Mouse (Mus musculus) thymus, postnatal 25 days (tissue): ENCODE data around the gene Gm20388.

Source experiments
- DNase-seq: peaks from one replicate; pipeline ENCODE4 v3.0.0; 2022

Gm20388 gene

DNA sequence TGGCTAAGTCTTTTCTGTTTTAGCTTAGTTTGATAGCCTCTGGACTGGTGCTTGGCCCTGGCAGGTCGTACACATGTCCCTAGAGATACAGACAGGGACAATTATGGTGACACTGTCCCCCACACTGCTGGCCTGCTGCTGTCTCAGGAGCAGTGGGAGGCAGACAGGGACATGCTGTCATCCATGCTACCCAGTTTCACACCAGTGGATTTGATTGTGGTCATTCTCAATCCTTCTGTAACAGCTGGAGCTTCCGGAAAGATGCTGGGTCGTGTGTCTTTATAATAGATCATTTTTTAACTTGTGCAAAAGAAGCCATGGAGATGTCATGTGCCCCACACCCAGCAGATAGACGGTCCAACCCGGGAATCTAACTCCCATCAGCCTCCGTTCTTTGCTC is 2334.5 kb downstream of the Gm20388 start:
- no peak for DNase-seq

DNA sequence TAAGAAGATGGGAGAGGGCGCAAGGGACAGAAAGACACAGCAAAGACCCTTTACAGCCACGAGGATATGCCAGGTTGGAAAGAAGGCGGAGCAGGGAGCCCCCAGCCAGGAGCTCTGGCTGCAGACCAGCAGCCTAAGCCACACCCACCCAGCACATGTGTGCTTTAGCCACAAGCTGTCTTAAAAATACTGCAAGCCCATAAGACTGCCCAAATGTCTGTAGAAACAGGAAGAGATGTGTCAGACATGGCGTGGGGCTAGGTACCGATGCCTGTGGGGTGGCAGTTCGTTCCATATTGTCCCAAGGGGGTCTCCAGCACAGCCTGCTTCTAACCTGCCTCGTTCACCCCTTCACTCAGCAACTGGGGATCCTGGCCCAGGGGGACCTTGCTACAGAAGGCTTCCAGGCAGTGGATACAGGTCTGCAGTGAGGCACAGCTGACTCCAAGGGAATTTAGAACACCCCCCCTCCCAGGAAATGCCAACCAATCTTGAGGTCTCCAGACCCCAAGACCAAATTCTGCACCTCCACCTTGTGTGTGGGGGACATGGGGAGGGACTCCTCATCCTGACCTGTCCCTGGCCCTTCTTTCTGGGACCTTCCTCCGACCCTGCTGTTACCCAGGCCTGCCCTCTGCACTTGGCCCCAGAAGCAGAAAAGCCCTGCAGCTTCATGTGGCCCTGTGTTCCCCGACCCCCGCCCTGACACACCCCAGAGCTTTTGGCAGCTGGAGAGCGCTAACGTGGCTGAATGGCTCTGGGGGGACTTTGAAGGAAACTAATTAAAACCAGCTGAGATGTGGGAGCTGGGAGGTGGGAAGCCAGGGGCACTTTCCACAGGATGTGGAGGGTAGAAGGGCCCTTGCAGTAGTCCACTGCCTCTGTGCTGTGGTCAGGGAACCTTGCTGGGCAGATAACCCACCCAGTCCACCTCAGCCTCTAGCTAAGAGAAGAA is 2335.9 kb downstream of the Gm20388 start:
- DNase-seq: no peak

GRCm38 (mm10) chr8:122251739-122252138 is 2341.1 kb downstream of the Gm20388 start:
- DNase-seq: no peak

- DNase-seq: no peak
These were observed 2341.7 kb downstream of the Gm20388 start for GRCm38 (mm10) chr8:122252366-122252765.

DNA sequence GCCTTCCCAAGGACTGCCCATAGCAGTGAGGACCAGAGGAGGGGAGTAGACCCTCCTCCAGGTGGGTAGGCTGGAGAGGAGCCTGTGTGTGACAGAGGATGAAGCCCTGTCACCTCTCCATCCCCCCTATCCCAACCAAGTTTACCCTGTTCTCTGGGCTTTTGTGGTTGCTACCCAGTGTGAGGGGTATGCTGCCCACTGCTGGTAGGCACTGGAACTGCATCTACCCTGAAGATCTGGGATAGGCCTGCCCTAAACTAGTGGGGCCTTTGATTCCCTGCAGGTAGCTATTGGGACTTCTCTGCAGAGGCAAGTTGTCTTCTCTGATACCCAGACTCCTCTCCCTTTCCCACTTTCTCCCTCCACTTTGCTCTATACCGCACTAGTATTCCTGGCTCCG is 2348.7 kb downstream of the Gm20388 start:
- DNase-seq: peak; percentile 72

DNA sequence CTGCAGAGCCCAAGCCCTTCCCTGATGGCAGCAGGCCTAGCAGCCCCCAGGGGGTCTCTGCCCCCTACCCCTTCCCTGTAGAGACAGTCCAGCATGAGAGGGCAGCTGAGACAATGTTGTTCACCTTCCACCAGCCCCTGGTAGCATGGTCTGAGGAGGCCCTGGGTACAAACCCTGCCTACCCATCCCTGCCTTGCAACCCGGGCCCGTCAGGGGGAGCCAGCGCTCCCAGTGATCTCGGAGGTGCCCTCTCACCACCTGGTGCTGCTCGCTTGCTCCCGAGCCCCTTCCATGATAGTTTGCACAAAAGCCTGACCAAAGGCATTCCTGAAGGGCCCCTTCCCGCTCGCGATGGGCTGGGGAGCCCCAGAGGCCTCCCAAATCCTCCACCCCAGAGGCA is 2350.1 kb downstream of the Gm20388 start:
- DNase-seq: no peak

DNA sequence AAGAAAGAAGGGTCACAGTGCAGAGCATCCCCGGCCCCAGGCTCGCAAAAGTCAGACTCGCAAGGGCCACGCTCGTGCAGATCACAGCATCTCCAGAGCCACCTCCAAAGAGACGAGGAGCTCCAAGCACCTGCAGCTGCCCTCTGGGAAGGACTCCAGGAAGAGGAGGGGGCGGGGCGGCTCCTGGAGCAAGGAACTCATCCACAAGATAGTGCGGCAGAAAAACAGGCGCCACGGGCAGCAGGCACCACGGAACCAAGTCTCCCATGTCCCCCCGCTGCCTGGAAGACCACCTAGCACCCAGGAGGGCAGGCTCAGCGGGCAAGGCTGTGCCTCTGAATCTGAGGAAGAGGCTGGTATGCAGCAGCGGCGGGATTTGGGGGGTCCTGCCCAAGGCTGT is 2352.2 kb downstream of the Gm20388 start:
- no peak for DNase-seq

GRCm38 (mm10) chr8:122264243-122264642 is 2353.6 kb downstream of the Gm20388 start:
- no peak for DNase-seq

DNA sequence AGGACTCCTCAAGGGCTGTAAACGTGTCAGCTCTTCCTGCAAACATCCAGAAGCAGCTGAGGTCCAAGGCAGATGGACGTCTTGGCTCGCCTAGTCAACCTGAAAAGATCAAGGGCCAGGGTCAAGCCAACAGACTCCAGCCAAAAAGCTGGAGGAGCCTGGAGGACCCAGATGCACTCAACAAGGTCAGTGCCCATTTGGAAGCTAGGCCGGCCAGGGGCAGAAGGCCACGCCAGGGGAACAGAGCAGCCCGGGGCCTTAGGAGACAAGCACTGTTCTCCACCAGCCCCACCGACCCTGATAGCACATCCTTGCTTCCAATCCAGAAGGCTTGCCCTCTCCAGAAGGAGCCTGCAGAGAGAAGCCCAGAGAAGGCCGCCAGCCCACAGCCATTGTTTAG is 2354.9 kb downstream of the Gm20388 start:
- no peak for DNase-seq

DNA sequence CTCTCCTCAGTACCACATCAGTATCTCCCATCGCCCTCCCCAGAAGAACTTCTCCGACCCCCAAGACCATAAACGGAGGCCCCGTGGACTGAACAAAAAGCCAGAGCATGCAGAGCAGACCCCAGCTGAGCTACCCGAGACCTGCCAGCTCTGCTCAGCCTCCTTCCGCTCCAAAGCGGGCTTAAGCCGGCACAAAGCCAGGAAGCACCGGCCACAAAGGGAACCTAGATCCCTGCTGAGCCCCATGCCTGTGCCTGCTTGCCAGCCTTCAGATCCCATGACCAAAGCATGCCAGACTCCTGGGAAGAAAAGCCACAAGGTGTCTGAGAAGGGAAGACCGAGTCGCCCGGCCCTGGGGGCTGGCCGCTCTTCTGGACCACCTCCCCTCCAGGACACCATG is 2356.2 kb downstream of the Gm20388 start:
- no peak for DNase-seq

GRCm38 (mm10) chr8:122268861-122269260 is 2358.2 kb downstream of the Gm20388 start:
- DNase-seq: no peak

DNA sequence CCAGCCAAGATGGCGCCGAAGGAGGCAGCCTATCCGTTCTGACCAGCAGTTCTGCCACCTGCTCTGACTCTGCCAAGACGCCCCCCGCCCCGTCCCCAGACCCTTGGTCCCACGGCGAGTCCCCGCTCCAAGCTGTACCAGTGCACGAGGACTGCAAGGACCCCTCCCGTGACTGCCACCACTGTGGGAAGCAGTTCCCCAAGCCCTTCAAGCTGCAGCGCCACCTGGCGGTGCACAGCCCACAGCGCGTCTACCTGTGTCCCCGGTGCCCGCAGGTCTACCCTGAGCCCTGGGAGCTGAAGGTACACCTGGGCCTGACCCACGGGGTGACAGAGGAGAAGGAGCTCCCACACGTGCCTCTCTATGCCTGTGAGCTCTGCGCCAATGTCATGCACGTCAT is 2358.8 kb downstream of the Gm20388 start:
- peak; percentile 81 for DNase-seq

GRCm38 (mm10) chr8:122270555-122270954 is 2359.9 kb downstream of the Gm20388 start:
- no peak for DNase-seq

DNA sequence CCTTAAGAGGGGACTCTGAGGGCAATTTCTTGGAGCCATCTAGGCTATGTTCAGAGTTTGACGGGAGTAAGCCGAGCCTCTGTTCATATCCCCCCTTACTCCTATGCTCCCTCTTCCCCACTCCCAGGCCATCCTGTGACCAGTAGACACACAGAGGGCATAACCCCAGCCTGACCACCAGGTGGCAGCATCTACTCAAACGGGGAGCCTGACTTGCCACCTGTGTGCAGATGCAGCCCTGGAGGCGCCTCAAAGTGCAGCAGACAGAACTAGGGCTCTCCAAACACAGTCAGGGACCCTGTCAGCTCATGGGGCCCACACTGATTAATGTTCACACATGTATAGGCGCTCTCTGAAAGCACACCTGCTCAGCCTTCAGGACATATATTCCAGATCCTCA is 2362.5 kb downstream of the Gm20388 start:
- DNase-seq: peak; percentile 89

- DNase-seq: no peak
These were observed 2363.2 kb downstream of the Gm20388 start for GRCm38 (mm10) chr8:122273826-122274225.

DNA sequence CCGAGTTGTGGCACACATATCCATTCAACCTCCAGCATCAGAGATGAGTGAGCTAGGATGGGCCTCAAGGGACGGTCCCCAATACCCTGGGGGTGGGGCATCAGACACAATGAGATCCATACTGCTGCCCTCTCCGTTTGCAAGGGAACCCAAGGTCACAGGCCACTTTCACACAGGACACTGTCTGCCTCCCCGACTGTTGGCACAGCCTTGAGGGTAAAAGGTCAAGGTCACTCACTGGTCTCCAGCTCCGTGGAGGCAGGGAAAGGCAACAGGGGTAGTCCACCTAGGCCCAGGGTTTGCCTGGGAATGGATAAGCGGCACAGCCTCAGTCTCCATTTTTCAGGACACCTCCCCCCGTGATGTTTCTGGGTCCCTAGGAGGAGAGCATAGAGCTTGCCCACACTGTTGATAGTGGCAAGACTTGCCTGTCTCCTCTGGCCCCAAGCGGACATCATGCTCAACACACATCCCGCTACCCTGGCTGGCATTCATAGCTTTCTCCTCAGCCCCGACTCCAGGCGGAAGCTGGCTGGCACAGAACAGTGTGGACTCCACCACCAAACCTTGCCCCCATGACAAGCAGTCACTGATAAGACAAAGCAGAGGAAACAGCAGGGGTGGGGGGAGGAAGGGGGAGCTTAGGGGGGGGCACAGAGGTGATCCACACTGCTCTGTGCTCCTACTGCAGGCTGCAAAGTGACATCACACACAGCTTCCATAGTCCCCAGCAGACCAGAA is 2364.2 kb downstream of the Gm20388 start:
- no peak for DNase-seq

GRCm38 (mm10) chr8:122276308-122276707 is 2365.7 kb downstream of the Gm20388 start:
- no peak for DNase-seq

DNA sequence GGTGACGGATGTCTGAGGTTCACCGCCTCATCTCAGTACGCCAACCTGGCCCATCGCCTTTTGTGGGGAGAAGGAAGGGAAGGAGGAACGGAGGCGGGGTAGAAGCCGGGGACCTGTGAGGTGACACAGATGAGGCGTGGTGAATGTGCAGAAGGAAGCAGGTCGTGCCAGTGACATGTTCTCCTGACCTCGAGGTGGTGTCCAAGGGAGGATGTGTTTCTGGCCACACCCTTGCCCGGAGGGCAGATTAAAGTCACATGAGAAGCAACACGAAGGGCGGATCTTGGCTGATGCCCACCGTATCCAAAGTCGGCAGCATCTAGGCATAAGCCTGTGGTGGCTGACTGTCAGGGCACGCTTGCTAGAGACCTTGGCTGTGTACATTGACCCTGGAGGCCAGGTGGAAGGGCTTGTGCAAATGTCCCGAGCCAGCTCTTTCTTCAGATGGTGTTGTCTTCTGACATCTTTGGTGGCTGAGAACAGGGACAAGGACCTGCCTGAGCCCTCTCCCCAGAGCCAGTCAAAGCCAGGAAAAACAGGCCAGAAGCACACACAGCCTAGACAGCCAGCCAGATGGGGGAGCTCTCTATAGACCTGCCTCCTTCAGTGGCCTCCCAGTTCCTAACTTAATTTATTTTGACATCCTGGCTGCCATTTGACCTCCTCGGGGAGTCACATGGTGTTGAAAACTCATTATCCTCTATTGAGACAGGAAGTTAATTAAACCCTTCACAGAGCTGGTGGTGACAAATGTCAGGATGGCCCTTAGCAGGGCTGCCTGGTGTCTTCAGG is 2366.8 kb downstream of the Gm20388 start:
- no peak for DNase-seq

DNA sequence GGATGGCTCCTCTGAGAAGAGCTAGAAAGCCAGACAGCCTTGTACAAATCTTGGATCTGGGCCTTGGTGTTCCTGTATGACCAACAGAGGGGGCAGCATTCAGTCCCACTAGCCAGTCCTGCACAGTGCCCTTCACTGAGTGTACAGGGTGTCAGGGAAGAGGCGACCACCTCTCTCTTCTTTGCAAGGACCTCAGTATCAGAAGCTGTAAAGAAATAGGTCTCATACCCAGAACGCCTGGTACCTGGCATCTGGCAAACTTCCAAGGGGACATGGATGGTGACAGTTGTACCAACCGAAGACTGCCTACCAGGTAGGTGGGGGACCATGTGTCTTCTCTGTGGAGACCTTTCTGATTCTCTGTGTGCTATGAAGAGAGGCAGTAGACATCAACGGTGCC is 2369.5 kb downstream of the Gm20388 start:
- DNase-seq: no peak

GRCm38 (mm10) chr8:122280588-122281316 is 2370.1 kb downstream of the Gm20388 start:
- no peak for DNase-seq

DNA sequence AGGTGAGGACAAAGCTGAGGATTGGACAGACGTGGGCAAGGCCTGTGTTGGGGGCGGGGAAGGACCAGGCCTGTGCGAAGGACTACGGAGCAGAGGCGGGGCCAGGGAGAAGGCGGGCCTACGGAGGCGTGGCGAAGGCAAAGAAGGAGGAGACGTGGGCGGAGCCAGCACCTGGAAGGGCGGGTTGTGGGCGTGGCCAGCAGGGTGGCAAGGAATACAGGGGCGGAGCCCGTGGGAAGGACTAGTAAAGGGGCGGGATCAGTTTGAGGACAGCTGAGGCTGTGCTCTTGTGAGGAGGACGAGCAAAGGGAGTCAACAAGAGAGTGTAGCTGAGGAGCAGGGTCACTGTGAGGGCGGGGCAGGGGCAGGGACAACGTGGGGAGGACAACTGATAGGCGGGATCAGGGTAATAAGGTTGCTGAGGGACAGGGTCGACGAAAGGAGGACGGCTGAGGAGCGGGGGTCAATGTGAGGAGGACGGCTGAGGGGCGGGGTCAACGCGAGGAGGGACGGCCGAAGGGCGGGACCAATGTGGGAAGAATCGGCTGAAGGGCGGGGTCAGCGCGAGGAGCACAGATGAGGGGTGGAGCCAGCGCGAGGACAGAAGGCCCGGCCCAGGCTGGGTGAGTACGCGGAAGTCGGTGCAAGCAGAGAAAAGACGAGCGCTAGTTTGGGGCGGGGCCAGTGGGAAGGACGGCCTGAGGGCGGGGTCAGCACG is 2370.8 kb downstream of the Gm20388 start:
- peak; percentile 99 for DNase-seq

DNA sequence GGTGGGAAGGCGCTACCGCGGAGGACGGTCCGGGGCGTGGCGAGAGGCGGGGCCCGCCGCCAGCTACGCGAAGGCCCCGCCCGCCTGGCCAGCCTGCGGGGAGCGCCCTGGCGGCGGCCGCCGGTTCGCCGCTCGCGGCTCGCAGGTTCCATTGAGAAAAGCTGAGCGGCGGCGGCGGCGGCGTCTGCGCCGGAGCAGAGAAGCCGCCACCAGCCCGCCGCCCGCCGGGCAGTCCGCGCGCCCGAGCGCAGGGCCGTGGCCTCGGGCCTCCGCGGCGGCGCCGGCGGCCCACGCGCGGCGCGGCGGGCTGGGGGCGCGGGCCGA is 2371.4 kb downstream of the Gm20388 start, which contains the start of gene Zfpm1:
Zfpm1 (plus strand) TSS at position 107 of the 324 bp plus-strand sequence.
- DNase-seq: no peak
